Mouse (Mus musculus) hindbrain, embryonic 15.5 days (tissue): ENCODE results near the gene Dppa3. TPM values are rescaled to one million over a fixed set of nuclear protein-coding genes. Genes with fewer than 3 reads are reported as not detected.

ENCODE experiments used
- ATAC-seq: fragments of 200-750 bp; cut with Nextera tagmentation; 2 replicates; pipeline ENCODE4 v1.8.0; 2017; ENCODE audit warnings: low read depth, moderate number of reproducible peaks, moderate TSS enrichment; ENCODE audit not compliant: low FRiP score
- H3K27ac ChIP-seq: fragments of 300-500 bp; sonication (generic); replicated peaks from 2 replicates; pipeline ENCODE4 v1.5.1; 2015; ENCODE audit warnings: mild to moderate bottlenecking, inconsistent platforms
- H3K27me3 ChIP-seq: fragments of 300-500 bp; sonication (generic); 2 replicates; pipeline ENCODE4 v1.6.1; 2015; ENCODE audit warnings: control low read depth, inconsistent platforms
- H3K36me3 ChIP-seq: fragments of 300-500 bp; sonication (generic); 2 replicates; pipeline ENCODE4 v1.6.1; 2015; ENCODE audit warnings: control low read depth, inconsistent platforms
- H3K4me1 ChIP-seq: fragments of 300-500 bp; sonication (generic); replicated peaks from 2 replicates; pipeline ENCODE4 v1.6.1; 2015; ENCODE audit warnings: control low read depth, inconsistent platforms
- H3K4me2 ChIP-seq: fragments of 300-500 bp; sonication (generic); 2 replicates; pipeline ENCODE4 v1.6.1; 2015; ENCODE audit warnings: moderate library complexity, mild to moderate bottlenecking, inconsistent platforms
- H3K4me3 ChIP-seq: fragments of 300-500 bp; sonication (generic); 2 replicates; pipeline ENCODE4 v1.5.1; 2015; ENCODE audit warnings: mild to moderate bottlenecking, inconsistent platforms
- H3K9ac ChIP-seq: fragments of 300-500 bp; sonication (generic); 2 replicates; pipeline ENCODE4 v1.6.1; 2015; ENCODE audit warnings: inconsistent platforms
- H3K9me3 ChIP-seq: fragments of 300-500 bp; sonication (generic); 2 replicates; pipeline ENCODE4 v1.6.1; 2016; ENCODE audit warnings: control low read depth, inconsistent platforms
- WGBS: fragments of 180-500 bp; shearing (Covaris S2); methylation state at CpG from one replicate; pipeline ENCODE4 v1.1.7; 2015; 5-methylcytosine and 5-hydroxymethylcytosine counted together
- polyA plus RNA-seq: library from polyadenylated mRNA; unstranded; fragments of >200 nt; fragmentation: Nextera tagmentation; extraction: Ambion mirVana; gene quantifications from 2 replicates; pipeline ENCODE4 v1.2.1, GENCODE M21; 2015

Gene Dppa3
- polyA plus RNA-seq, 1 experiment from 2014 or later, result not detected

DNA sequence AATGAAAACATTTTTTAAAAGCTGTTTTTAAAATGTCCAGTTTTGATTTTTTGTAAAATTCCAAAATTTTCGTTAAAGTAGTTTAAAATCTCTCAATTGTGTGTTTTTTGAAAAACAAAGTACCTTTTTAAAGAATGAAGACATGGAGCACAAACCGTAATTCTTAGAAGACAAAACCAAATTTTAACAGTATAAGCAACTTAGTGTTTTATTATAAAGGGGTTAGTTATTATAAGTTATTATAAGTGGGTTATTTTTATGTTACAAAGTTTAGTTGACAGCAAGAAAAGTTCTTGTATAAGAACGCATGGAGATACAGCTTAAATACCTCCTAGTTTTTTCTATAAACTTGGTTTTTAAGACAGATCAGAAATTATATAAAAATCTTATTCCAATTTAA, 24.6 kb upstream of the Dppa3 start:
- no peak for ATAC-seq
- Histone ChIP-seq H3K27ac (no peak overlapping the region), H3K9me3 (no peaks in the 10 kb centered on the region), H3K4me1 (0 out of 2 replicates have a peak, but pooled peaks cover 2% of the 10 kb centered on the region), H3K9ac (no peak overlapping the region), H3K36me3 (no peaks in the 10 kb centered on the region), H3K27me3 (no peaks in the 10 kb centered on the region), H3K4me2 (peak overlapping the region; percentile 63; the same call in 1 of the 2 replicates), H3K4me3 (no peak overlapping the region)
- 90% methylated on average over 3 of the region's 3 CpGs for WGBS

DNA sequence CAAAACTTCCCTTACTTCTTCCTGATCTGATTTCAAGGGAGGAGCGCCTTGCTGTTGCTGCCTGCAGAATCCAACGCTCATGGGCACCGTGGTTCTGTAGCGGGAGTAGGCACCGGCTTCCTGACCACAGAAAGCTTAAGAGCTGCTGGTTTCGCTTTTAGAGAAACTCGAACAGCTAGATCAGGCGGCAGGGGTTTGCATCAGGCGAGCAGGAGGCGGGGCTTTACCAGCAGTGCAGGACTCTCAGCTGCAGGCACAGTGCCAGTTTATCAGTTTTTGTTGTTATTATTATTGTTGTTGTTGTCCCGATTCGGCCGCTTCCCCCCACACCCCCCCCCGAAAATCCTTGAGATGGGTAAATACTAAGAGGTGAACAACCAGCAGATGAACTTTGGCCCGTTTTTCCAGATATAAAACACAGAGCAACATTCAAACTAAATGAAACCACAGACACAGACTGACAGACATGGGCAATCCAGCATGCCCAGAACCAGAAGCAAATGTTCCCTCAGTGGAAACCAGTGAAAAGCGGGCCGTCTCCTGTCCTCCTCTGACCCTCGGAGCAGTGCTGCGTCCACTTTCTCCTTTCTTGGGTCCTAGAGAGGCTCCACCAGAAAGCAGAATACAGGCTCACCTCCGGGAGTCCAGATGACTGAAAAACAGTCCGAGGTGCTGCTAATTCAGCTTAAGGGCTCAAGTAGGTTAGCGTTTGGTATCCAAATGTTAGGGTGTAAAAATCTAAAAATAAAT, 23.8 kb upstream of the Dppa3 start, which contains the start of gene Apobec1:
Gene Apobec1, minus strand, starts transcription at position 203 of the 750 bp plus-strand sequence.
- no peaks in the 10 kb centered on the region for H3K27me3 ChIP-seq
- H3K4me3 ChIP-seq, result peak within 1 kb of the TSS; percentile 34
- H3K9me3 ChIP-seq, result no peaks in the 10 kb centered on the region
- no peaks in the 10 kb centered on the region for H3K36me3 ChIP-seq
- H3K27ac ChIP-seq, result peak within 1 kb of the TSS; percentile 25; the same call in 1 of the 2 replicates
- 8% methylated on average over 22 of the region's 22 CpGs for WGBS
- ATAC-seq, result peak; percentile 85; the same call in 1 of the 2 replicates
- 0 out of 2 replicates have a peak, but pooled peaks cover 2% of the 10 kb centered on the region for H3K4me1 ChIP-seq
- peak within 1 kb of the TSS; percentile 63 for H3K4me2 ChIP-seq
- peak within 1 kb of the TSS; percentile 26; the same call in 1 of the 2 replicates for H3K9ac ChIP-seq

DNA sequence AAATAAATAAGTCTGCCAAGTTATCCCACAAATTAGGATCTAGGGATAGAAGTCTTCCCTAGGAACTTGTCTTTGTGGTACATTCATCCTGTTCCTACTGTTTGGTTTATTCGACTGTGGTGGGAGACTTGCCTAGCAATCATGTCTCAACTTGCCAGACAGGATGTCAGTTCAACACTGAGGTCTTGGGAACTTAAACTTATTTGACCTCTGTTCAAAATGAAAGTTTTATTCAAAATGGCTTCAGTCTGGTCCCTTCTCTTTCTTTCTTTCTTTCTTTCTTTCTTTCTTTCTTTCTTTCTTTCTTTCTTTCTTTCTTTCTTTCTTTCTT, 23.3 kb upstream of the Dppa3 start:
- Histone ChIP-seq H3K4me3 (peak overlapping the region; percentile 34; the same call in 1 of the 2 replicates), H3K36me3 (no peaks in the 10 kb centered on the region), H3K27me3 (no peaks in the 10 kb centered on the region), H3K9me3 (no peaks in the 10 kb centered on the region), H3K4me2 (peak overlapping the region; percentile 63), H3K27ac (no peak overlapping the region), H3K4me1 (0 out of 2 replicates have a peak, but pooled peaks cover 2% of the 10 kb centered on the region), H3K9ac (no peak overlapping the region)
- ATAC-seq, result no peak
- 59% methylated on average over 1 of the region's 1 CpGs for WGBS

DNA sequence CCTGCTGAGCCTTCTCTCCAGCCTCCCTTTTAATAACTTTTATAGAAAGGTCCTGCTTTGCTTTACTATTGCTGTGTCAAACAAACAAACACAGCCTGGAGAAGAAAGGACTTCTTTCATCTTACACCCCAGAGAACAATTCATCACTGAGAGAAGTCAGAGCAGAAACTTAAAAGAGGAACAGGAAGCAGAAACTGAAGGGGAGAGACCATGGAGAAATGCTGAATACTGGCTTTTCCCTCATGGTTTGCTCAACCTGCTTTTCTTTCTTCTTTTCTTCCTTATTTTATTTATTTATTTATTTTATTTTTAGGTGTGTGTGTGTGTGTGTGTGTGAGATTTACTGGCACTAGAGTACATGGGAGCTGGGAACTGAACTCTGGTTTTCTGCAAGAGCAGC, 21.9 kb upstream of the Dppa3 start:
- no peak for ATAC-seq
- H3K4me2 ChIP-seq, result no peak overlapping the region
- H3K4me1 ChIP-seq, result 0 out of 2 replicates have a peak, but pooled peaks cover 2% of the 10 kb centered on the region
- H3K9ac ChIP-seq, result no peak overlapping the region
- no peaks in the 10 kb centered on the region for H3K27me3 ChIP-seq
- no peaks in the 10 kb centered on the region for H3K36me3 ChIP-seq
- no peak overlapping the region for H3K27ac ChIP-seq
- no peaks in the 10 kb centered on the region for H3K9me3 ChIP-seq
- no peak overlapping the region for H3K4me3 ChIP-seq

DNA sequence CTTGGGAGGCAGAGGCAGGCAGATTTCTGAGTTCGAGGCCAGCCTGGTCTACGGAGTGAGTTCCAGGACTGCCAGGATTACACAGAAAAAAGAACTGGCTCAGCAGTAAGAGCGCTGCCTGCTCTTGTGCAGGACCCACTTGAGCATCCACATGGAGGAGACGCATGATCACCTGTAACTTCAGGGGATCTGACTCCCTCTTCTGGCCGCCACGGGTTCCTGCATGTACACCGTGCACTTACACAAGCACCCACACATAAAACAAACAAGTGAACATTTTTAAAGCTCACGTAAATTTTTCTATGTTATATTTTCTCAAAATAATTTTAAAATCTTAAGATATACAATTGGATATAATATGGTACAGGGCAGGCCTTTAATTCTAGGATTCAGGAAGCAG, 20.7 kb upstream of the Dppa3 start:
- no peak overlapping the region for H3K9ac ChIP-seq
- 95% methylated on average over 8 of the region's 8 CpGs for WGBS

DNA sequence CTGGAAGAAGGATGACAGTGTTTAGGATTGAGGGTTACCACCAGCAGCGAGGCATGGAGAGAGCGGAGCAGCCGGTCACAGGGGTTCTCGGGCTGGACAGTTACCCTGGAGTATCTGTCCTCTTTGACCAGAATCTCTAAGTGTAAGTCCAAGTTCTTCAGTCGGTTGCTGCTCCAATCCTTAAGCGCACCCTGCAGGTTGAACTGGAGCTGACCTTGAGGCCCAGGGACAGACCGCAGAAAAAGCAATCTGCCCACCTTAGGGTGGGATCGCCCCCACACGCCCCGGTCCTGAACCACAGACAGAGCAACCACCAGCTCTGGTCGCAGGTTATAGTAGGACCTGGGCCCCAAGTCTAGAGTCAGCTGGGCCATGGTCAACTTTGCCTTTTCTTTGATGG, 19.5 kb upstream of the Dppa3 start:
- no peak for ATAC-seq
- 92% methylated on average over 11 of the region's 11 CpGs for WGBS

More for the DNA sequence above, 20.7 kb upstream of the Dppa3 start:
- H3K4me3 ChIP-seq, result no peak overlapping the region
- H3K4me2 ChIP-seq, result no peak overlapping the region
- H3K27ac ChIP-seq, result no peak overlapping the region
- H3K9me3 ChIP-seq, result no peaks in the 10 kb centered on the region
- 0 out of 2 replicates have a peak, but pooled peaks cover 2% of the 10 kb centered on the region for H3K4me1 ChIP-seq
- H3K36me3 ChIP-seq, result no peaks in the 10 kb centered on the region
- no peaks in the 10 kb centered on the region for H3K27me3 ChIP-seq
- no peak for ATAC-seq

DNA sequence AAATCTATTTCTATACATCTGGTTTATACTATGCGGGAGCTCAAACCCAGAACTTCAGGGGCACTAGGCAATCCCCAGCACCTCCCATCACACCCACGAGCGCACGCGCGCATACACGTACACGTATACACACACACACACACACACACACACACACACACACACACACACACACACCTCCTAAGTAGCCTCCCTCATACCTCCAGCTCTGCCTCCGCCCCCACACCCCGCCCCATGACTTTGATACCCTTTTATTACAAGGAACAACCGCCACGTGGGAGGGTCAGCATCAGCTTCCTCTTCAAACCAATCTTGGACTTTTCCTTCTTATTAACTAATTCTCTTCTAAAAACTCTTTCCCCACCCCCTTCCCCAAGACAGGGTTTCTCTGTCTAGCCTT, 18.5 kb upstream of the Dppa3 start:
- no peak overlapping the region for H3K4me3 ChIP-seq
- 96% methylated on average over 12 of the region's 12 CpGs for WGBS
- ATAC-seq, result no peak
- no peaks in the 10 kb centered on the region for H3K27me3 ChIP-seq
- H3K27ac ChIP-seq, result no peak overlapping the region
- no peak overlapping the region for H3K9ac ChIP-seq
- no peak overlapping the region for H3K4me2 ChIP-seq
- no peaks in the 10 kb centered on the region for H3K36me3 ChIP-seq
- H3K4me1 ChIP-seq, result 0 out of 2 replicates have a peak, but pooled peaks cover under 1% of the 10 kb centered on the region
- H3K9me3 ChIP-seq, result no peaks in the 10 kb centered on the region

More for the DNA sequence above, 19.5 kb upstream of the Dppa3 start:
- Histone ChIP-seq H3K27me3 (no peaks in the 10 kb centered on the region), H3K4me1 (0 out of 2 replicates have a peak, but pooled peaks cover 2% of the 10 kb centered on the region), H3K36me3 (no peaks in the 10 kb centered on the region), H3K4me2 (no peak overlapping the region), H3K9me3 (no peaks in the 10 kb centered on the region), H3K9ac (no peak overlapping the region), H3K27ac (no peak overlapping the region), H3K4me3 (no peak overlapping the region)

DNA sequence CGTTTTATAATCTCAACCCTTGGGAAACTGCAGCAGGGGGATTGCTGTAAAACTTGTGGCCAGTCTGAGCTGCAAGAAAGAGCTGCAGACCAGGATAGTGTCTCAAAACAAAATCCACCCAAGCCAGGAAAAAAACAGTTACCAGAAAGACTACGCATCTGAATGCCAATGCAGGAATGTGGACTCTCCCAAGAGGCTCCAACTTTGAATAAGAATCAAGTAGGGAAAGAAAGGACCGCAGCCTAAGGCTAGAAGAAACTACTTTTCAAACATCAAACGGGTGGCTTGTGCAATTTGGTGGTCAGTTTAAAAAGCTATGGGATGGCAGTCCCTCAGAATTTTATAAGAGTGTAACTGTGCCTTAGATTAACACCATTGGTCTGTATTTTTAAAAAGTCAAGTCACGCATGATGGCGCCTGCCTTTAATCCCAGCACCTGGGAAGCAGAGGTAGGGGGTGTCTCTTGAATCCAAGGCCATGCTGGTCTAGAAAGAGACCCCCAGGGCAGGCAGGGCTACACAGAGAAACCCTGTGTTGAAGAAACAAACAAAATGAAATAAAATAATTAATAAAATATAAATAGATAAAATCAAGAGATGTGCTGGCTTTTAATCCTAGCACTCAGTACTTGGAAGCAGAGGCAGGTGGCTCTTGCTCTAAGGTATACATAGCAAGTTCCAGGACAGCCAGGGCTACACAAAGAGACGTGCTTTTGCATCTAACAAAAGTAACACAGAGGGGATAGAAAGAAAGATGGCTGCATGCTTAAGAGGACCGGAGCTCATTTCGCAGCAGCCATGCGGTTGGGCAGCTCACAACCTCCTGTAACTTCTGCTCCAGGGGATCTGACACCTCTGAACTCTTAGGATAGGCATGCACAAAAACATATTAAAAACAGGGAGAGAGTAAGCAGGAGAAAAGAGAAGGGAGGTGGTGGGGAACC, 17.5 kb upstream of the Dppa3 start:
- no peaks in the 10 kb centered on the region for H3K27me3 ChIP-seq
- no peaks in the 10 kb centered on the region for H3K9me3 ChIP-seq
- H3K27ac ChIP-seq, result no peak overlapping the region
- no peak overlapping the region for H3K9ac ChIP-seq
- no peaks in the 10 kb centered on the region for H3K4me1 ChIP-seq
- no peak for ATAC-seq
- H3K4me2 ChIP-seq, result no peak overlapping the region
- no peaks in the 10 kb centered on the region for H3K36me3 ChIP-seq
- H3K4me3 ChIP-seq, result no peak overlapping the region
- 78% methylated on average over 10 of the region's 10 CpGs for WGBS

DNA sequence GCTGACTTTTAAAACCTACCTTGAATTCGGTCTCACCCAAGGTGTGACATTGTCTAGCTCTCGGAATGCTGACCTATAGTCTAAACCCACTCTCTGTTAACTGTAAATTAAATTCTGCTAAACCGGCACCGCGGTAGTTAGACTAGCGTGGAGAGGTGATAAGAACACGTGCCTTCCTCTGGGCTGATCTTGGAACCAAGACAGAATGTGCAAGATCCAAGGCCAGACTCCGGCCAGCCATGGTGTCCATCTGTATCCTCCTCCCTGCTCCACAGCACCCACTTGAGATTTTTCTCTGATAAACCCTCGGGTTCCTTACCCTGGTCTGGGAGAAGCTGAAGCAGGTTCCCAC, 16.9 kb upstream of the Dppa3 start:
- H3K9me3 ChIP-seq, result no peaks in the 10 kb centered on the region
- no peak overlapping the region for H3K4me3 ChIP-seq
- no peak for ATAC-seq
- no peak overlapping the region for H3K9ac ChIP-seq
- H3K27me3 ChIP-seq, result no peaks in the 10 kb centered on the region
- no peaks in the 10 kb centered on the region for H3K36me3 ChIP-seq
- no peak overlapping the region for H3K4me2 ChIP-seq
- H3K4me1 ChIP-seq, result no peaks in the 10 kb centered on the region
- no peak overlapping the region for H3K27ac ChIP-seq
- WGBS, result 86% methylated on average over 9 of the region's 9 CpGs

DNA sequence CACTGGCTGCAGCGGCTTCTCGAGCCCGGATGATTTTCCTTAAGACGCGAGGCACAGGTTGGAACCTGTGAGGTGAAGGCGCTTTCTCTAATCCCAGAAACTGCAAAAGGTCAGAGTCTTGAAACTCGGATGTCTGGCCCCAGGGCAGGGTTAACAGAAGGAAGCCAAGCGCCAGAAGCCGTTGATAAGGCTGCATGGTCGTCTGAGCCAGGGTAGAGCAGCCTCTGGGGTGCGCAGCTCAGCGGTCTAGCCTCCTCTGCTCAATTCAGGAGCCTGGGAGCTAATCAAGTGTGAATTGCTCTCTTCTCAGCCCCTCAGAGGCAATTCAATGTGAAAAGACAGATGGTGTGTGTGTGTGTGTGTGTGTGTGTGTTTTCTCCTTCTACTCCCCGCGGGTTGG, 16.4 kb upstream of the Dppa3 start, which contains the start of gene Gdf3:
Gene Gdf3, minus strand, starts transcription at position 317 of the 400 bp plus-strand sequence.
- no peak for ATAC-seq
- no peaks in the 10 kb centered on the region for H3K4me1 ChIP-seq
- no peaks in the 10 kb centered on the region for H3K27me3 ChIP-seq
- no peak within 1 kb of the TSS for H3K9ac ChIP-seq
- no peaks in the 10 kb centered on the region for H3K9me3 ChIP-seq
- no peak within 1 kb of the TSS for H3K4me2 ChIP-seq
- no peak within 1 kb of the TSS for H3K27ac ChIP-seq
- H3K36me3 ChIP-seq, result no peaks in the 10 kb centered on the region
- H3K4me3 ChIP-seq, result no peak within 1 kb of the TSS
- 60% methylated on average over 14 of the region's 14 CpGs for WGBS

DNA sequence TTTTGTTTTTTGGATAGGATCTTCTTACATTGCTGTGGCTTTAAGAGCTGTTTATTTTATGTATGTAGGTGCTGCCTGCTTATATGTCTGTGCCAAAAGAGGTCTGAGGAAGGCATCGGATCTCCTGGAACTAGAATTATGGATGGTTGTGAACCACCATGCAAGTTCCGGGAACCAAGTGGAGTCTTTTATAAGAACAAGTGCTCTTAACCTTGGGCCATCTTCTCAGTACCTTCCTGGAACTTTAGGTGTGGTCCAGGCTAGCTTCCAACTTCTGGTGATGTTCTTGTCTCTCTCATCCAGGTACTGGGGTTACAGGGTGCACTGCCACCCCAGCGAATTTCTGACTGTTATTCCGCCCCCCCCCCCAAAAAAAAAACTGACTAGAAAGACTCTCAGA, 13.8 kb upstream of the Dppa3 start:
- no peaks in the 10 kb centered on the region for H3K36me3 ChIP-seq
- H3K4me1 ChIP-seq, result no peaks in the 10 kb centered on the region
- H3K9ac ChIP-seq, result no peak overlapping the region
- 91% methylated on average over 4 of the region's 4 CpGs for WGBS
- no peaks in the 10 kb centered on the region for H3K9me3 ChIP-seq
- H3K27ac ChIP-seq, result no peak overlapping the region
- H3K4me3 ChIP-seq, result no peak overlapping the region
- no peaks in the 10 kb centered on the region for H3K27me3 ChIP-seq
- no peak overlapping the region for H3K4me2 ChIP-seq
- ATAC-seq, result no peak

DNA sequence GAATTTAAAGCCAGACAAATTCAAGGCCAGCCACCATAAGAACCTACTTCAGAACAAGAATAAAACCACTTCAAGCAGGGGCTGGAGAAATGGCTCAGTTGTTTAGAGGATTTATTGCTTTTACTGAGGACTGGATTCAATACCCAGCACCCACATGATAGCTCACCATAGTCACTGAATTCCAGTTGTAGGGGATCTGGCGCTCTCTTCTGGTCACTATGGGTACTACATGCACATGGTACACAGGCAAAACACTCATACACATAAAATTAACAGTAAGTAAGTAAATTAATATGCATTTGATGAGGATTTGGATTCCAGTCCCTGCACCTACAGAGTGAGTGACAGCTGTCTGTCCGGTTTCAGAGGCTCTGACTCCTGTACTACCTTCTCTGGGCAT, 12.2 kb upstream of the Dppa3 start:
- Histone ChIP-seq H3K27me3 (no peaks in the 10 kb centered on the region), H3K4me2 (no peak overlapping the region), H3K4me1 (no peaks in the 10 kb centered on the region), H3K9ac (no peak overlapping the region), H3K36me3 (no peaks in the 10 kb centered on the region), H3K27ac (no peak overlapping the region), H3K4me3 (no peak overlapping the region), H3K9me3 (no peaks in the 10 kb centered on the region)
- ATAC-seq, result no peak
- 64% methylated on average over 2 of the region's 2 CpGs for WGBS
